Mouse (Mus musculus): ENCODE results near the gene Ppp2r3c. TPM values are rescaled to one million over a fixed set of nuclear protein-coding genes. Genes with fewer than 3 reads are reported as not detected.
A peak's percentile ranks its signal among the peaks of the same experiment; 100 is the strongest.
"Not testable (repeated sequence)": the region's sequence is repeated elsewhere in the genome, so short reads cannot be mapped to it uniquely, and the experiment has no call there.

Ppp2r3c gene
- total and polyA plus RNA-seq, 3 experiments, result 0.39 to 12.9 (median 11.3) TPM

GRCm38 (mm10) chr12:55272243-55272642 lies 30.6 kb downstream of the Ppp2r3c start:
- no peak for DNase-seq

GRCm38 (mm10) chr12:55263385-55263784 lies 39.4 kb downstream of the Ppp2r3c start:
- DNase-seq, result not testable (repeated sequence)

GRCm38 (mm10) chr12:55261950-55262349 lies 40.8 kb downstream of the Ppp2r3c start:
- not testable (repeated sequence) for DNase-seq

- DNase-seq, result not testable (repeated sequence)
Measured at GRCm38 (mm10) chr12:55242243-55242642, 60.6 kb downstream of the Ppp2r3c start.

GRCm38 (mm10) chr12:55230520-55230861 lies 72.3 kb downstream of the Ppp2r3c start:
- DNase-seq, result peak; percentile 8

- DNase-seq, result not testable (repeated sequence)
Measured at GRCm38 (mm10) chr12:55229626-55230519, 72.9 kb downstream of the Ppp2r3c start, which contains the start of gene Srp54c. Gene Srp54c, plus strand, starts transcription at chr12:55230168.

Other genes starting within 250 kb of the Ppp2r3c start
- 10 to 100 TPM in 1 of 2 experiments, 1 to 10 TPM in 1; 8.9 to 11.6 TPM for gene 2700097O09Rik, start 222.9 kb downstream of the Ppp2r3c start, total RNA-seq (2021)
- gene 2700097O09Rik, start 222.9 kb downstream of the Ppp2r3c start, polyA plus RNA-seq (2012; rRNA removed), result 1.8 and 2.4 TPM in 2 replicates
- gene Srp54a, start 222.7 kb downstream of the Ppp2r3c start, total RNA-seq (2021), result 100 to 1,000 TPM; 126 to 192 TPM
- gene Srp54a, start 222.7 kb downstream of the Ppp2r3c start, polyA plus RNA-seq (2012; rRNA removed), result 24.5 and 30.0 TPM in 2 replicates
- gene Fam177a, start 178.5 kb downstream of the Ppp2r3c start, total RNA-seq (2021), result 10 to 100 TPM in 1 of 2 experiments, 1 to 10 TPM in 1; 4.9 to 10.1 TPM
- 3.4 TPM in 2 replicates for gene Fam177a, start 178.5 kb downstream of the Ppp2r3c start, polyA plus RNA-seq (2012; rRNA removed)
- 10 to 100 TPM; 65.2 to 78.5 TPM for gene Srp54b, start 147.9 kb downstream of the Ppp2r3c start, total RNA-seq (2021)
- gene Srp54b, start 147.9 kb downstream of the Ppp2r3c start, polyA plus RNA-seq (2012; rRNA removed), result 50.4 and 75.2 TPM in 2 replicates
- 1 to 10 TPM; 2.1 to 8.9 TPM for gene 1700047I17Rik2, start 103.4 kb downstream of the Ppp2r3c start, total RNA-seq (2021)
- gene 1700047I17Rik2, start 103.4 kb downstream of the Ppp2r3c start, polyA plus RNA-seq (2012; rRNA removed), result not detected in 2 replicates
- 10 to 100 TPM; 42.0 to 85.9 TPM for gene Srp54c, start 72.8 kb downstream of the Ppp2r3c start, total RNA-seq (2021)
- gene Srp54c, start 72.8 kb downstream of the Ppp2r3c start, polyA plus RNA-seq (2012; rRNA removed), result 4.1 and 8.5 TPM in 2 replicates
- gene 1110008L16Rik, start 3.4 kb downstream of the Ppp2r3c start, total RNA-seq (2021), result 10 to 100 TPM; 18.0 to 20.7 TPM
- 3.1 and 4.5 TPM in 2 replicates for gene 1110008L16Rik, start 3.4 kb downstream of the Ppp2r3c start, polyA plus RNA-seq (2012; rRNA removed)
- gene Psma6, start 81.2 kb upstream of the Ppp2r3c start, total RNA-seq (2021), result 100 to 1,000 TPM; 208 to 242 TPM
- 12.5 and 14.8 TPM in 2 replicates for gene Psma6, start 81.2 kb upstream of the Ppp2r3c start, polyA plus RNA-seq (2012; rRNA removed)
- 10 to 100 TPM; 90.6 to 94.6 TPM for gene Nfkbia, start 189.6 kb upstream of the Ppp2r3c start, total RNA-seq (2021)
- 197 and 256 TPM in 2 replicates for gene Nfkbia, start 189.6 kb upstream of the Ppp2r3c start, polyA plus RNA-seq (2012; rRNA removed)